Mouse (Mus musculus) midbrain, embryonic 14.5 days (tissue): ENCODE measurements around the gene Ptcd3. TPM values are rescaled to one million over a fixed set of nuclear protein-coding genes. Genes with fewer than 3 reads are reported as not detected.
A peak's percentile ranks its signal among the peaks of the same experiment; 100 is the strongest.

ENCODE experiments used
- ATAC-seq: fragments of 200-750 bp; cut with Nextera tagmentation; 2 replicates; pipeline ENCODE4 v1.8.0; 2017; ENCODE audit warnings: moderate number of reproducible peaks, moderate library complexity; ENCODE audit not compliant: low FRiP score, low TSS enrichment
- DNase-seq: peaks from one replicate; pipeline ENCODE4 v3.0.0-alpha.2; 2015
- H3K27ac ChIP-seq: fragments of 300-500 bp; sonication (generic); replicated peaks from 2 replicates; pipeline ENCODE4 v1.5.1; 2014; ENCODE audit warnings: mild to moderate bottlenecking, low read depth, low read length, moderate library complexity
- H3K27me3 ChIP-seq: fragments of 300-500 bp; sonication (generic); 2 replicates; pipeline ENCODE4 v1.6.1; 2014; ENCODE audit warnings: low read length, control low read depth, mixed read lengths; ENCODE audit not compliant: control insufficient read depth, insufficient read depth
- H3K36me3 ChIP-seq: fragments of 300-500 bp; sonication (generic); 2 replicates; pipeline ENCODE4 v1.6.1; 2014; ENCODE audit warnings: low read length, control low read depth; ENCODE audit not compliant: control insufficient read depth, insufficient read depth
- H3K4me1 ChIP-seq: fragments of 300-500 bp; sonication (generic); 2 replicates; pipeline ENCODE4 v1.6.1; 2014; ENCODE audit warnings: mild to moderate bottlenecking, antibody characterized with exemption, low read length, control low read depth; ENCODE audit not compliant: control insufficient read depth, insufficient read depth
- H3K4me2 ChIP-seq: fragments of 300-500 bp; sonication (generic); 2 replicates; pipeline ENCODE4 v1.6.1; 2014; ENCODE audit warnings: mild to moderate bottlenecking, low read length, moderate library complexity
- H3K4me3 ChIP-seq: fragments of 300-500 bp; sonication (generic); replicated peaks from 2 replicates; pipeline ENCODE4 v1.5.1; 2014; ENCODE audit warnings: low read depth, low read length
- H3K9ac ChIP-seq: fragments of 300-500 bp; sonication (generic); replicated peaks from 2 replicates; pipeline ENCODE4 v1.6.1; 2014; ENCODE audit warnings: mild to moderate bottlenecking, low read length, moderate library complexity
- H3K9me3 ChIP-seq: fragments of 300-500 bp; sonication (generic); 2 replicates; pipeline ENCODE4 v1.6.1; 2016; ENCODE audit warnings: low read length, control low read depth, mixed read lengths; ENCODE audit not compliant: control insufficient read depth
- WGBS: fragments of 180-500 bp; shearing (Covaris S2); extraction: QIAGEN DNeasy Blood & Tissue Kit; methylation state at CpG from one replicate; pipeline ENCODE4 v1.1.7; 2014; 5-methylcytosine and 5-hydroxymethylcytosine counted together
- polyA plus RNA-seq: library from polyadenylated mRNA; unstranded; fragments of >200 nt; fragmentation: Nextera tagmentation; extraction: Ambion mirVana; gene quantifications from 2 replicates; pipeline ENCODE4 v1.2.1, GENCODE M21; 2014

Gene Ptcd3
- 72.3 and 99.8 TPM in 2 replicates for polyA plus RNA-seq

- peak within 1 kb of the TSS; percentile 49 for H3K27ac ChIP-seq
- WGBS = under 1% methylated on average over 58 of the region's 58 CpGs
- peak within 1 kb of the TSS; percentile 83 for H3K4me2 ChIP-seq
- H3K4me3 ChIP-seq = peak within 1 kb of the TSS; percentile 64
- ATAC-seq (peak; percentile 93), DNase-seq (peak; percentile 97)
- H3K27me3 ChIP-seq = no peaks in the 10 kb centered on the region
- H3K9me3 ChIP-seq = no peaks in the 10 kb centered on the region
- H3K4me1 ChIP-seq = peaks cover 4% of the 10 kb centered on the region
- H3K9ac ChIP-seq = peak within 1 kb of the TSS; percentile 55
- peaks cover 28% of the 10 kb centered on the region for H3K36me3 ChIP-seq
Measured at GRCm38 (mm10) chr6:71908481-71909381, at the start of gene Ptcd3, which contains the start of gene Polr1a. Ptcd3 (minus strand) TSS chr6:71908750. Polr1a (plus strand) TSS chr6:71909053.

GRCm38 (mm10) chr6:71951192-71951591 is 42.6 kb upstream of the Ptcd3 start:
- Histone ChIP-seq H3K27me3 (no peaks in the 10 kb centered on the region), H3K27ac (no peak overlapping the region), H3K9me3 (no peaks in the 10 kb centered on the region), H3K4me1 (no peaks in the 10 kb centered on the region), H3K36me3 (peaks cover 63% of the 10 kb centered on the region), H3K4me3 (no peak overlapping the region), H3K9ac (no peak overlapping the region), H3K4me2 (no peak overlapping the region)
- WGBS = 94% methylated on average over 5 of the region's 5 CpGs
- ATAC-seq (no peak), DNase-seq (no peak)

GRCm38 (mm10) chr6:71950592-71950991 is 42.0 kb upstream of the Ptcd3 start:
- H3K36me3 ChIP-seq = peaks cover 67% of the 10 kb centered on the region
- H3K4me3 ChIP-seq = no peak overlapping the region
- no peak for DNase-seq
- H3K4me1 ChIP-seq = no peaks in the 10 kb centered on the region
- no peaks in the 10 kb centered on the region for H3K27me3 ChIP-seq
- ATAC-seq = no peak
- no peak overlapping the region for H3K9ac ChIP-seq
- 94% methylated on average over 3 of the region's 3 CpGs for WGBS
- H3K9me3 ChIP-seq = no peaks in the 10 kb centered on the region
- no peak overlapping the region for H3K27ac ChIP-seq
- H3K4me2 ChIP-seq = no peak overlapping the region

- no peak for ATAC-seq
- Histone ChIP-seq H3K36me3 (peaks cover 65% of the 10 kb centered on the region), H3K4me3 (no peak overlapping the region), H3K9me3 (no peaks in the 10 kb centered on the region), H3K9ac (no peak overlapping the region), H3K4me2 (no peak overlapping the region), H3K4me1 (no peaks in the 10 kb centered on the region), H3K27ac (no peak overlapping the region), H3K27me3 (no peaks in the 10 kb centered on the region)
- WGBS = 92% methylated on average over 3 of the region's 3 CpGs
- DNase-seq = no peak
Measured at GRCm38 (mm10) chr6:71949721-71950120, 41.2 kb upstream of the Ptcd3 start.

GRCm38 (mm10) chr6:71946121-71946520 is 37.6 kb upstream of the Ptcd3 start:
- Histone ChIP-seq H3K9me3 (no peaks in the 10 kb centered on the region), H3K9ac (no peak overlapping the region), H3K4me2 (no peak overlapping the region), H3K36me3 (peaks cover 51% of the 10 kb centered on the region), H3K27ac (no peak overlapping the region), H3K27me3 (no peaks in the 10 kb centered on the region), H3K4me3 (no peak overlapping the region), H3K4me1 (no peaks in the 10 kb centered on the region)
- WGBS = 95% methylated on average over 8 of the region's 8 CpGs
- ATAC-seq (no peak), DNase-seq (no peak)

- Histone ChIP-seq H3K9me3 (no peaks in the 10 kb centered on the region), H3K36me3 (peaks cover 52% of the 10 kb centered on the region), H3K27me3 (no peaks in the 10 kb centered on the region), H3K27ac (no peak overlapping the region), H3K9ac (no peak overlapping the region), H3K4me3 (no peak overlapping the region), H3K4me2 (no peak overlapping the region), H3K4me1 (no peaks in the 10 kb centered on the region)
- no peak for ATAC-seq
- 92% methylated on average over 6 of the region's 6 CpGs for WGBS
- DNase-seq = no peak
Measured at GRCm38 (mm10) chr6:71945101-71945500, 36.6 kb upstream of the Ptcd3 start.

- no peak for ATAC-seq
- WGBS = 92% methylated on average over 6 of the region's 6 CpGs
- no peaks in the 10 kb centered on the region for H3K4me1 ChIP-seq
- H3K27ac ChIP-seq = no peak overlapping the region
- no peak for DNase-seq
- H3K36me3 ChIP-seq = peaks cover 58% of the 10 kb centered on the region
- H3K4me2 ChIP-seq = no peak overlapping the region
- H3K27me3 ChIP-seq = no peaks in the 10 kb centered on the region
- H3K4me3 ChIP-seq = no peak overlapping the region
- no peak overlapping the region for H3K9ac ChIP-seq
- H3K9me3 ChIP-seq = no peaks in the 10 kb centered on the region
Measured at GRCm38 (mm10) chr6:71940912-71941311, 32.4 kb upstream of the Ptcd3 start.

GRCm38 (mm10) chr6:71935737-71936136 is 27.2 kb upstream of the Ptcd3 start:
- Histone ChIP-seq H3K4me3 (no peak overlapping the region), H3K9me3 (no peaks in the 10 kb centered on the region), H3K36me3 (peaks cover 82% of the 10 kb centered on the region), H3K27ac (no peak overlapping the region), H3K4me1 (no peaks in the 10 kb centered on the region), H3K4me2 (no peak overlapping the region), H3K27me3 (no peaks in the 10 kb centered on the region), H3K9ac (no peak overlapping the region)
- DNase-seq (peak; percentile 11), ATAC-seq (no peak)
- WGBS = 77% methylated on average over 2 of the region's 2 CpGs

- WGBS = 61% methylated on average over 2 of the region's 2 CpGs
- Histone ChIP-seq H3K36me3 (peaks cover 87% of the 10 kb centered on the region), H3K27ac (no peak overlapping the region), H3K4me3 (no peak overlapping the region), H3K9ac (no peak overlapping the region), H3K4me1 (no peaks in the 10 kb centered on the region), H3K4me2 (no peak overlapping the region), H3K27me3 (no peaks in the 10 kb centered on the region), H3K9me3 (no peaks in the 10 kb centered on the region)
- peak; percentile 20 for DNase-seq
- ATAC-seq = no peak
Measured at GRCm38 (mm10) chr6:71934081-71934556, 25.6 kb upstream of the Ptcd3 start.
